Mouse (Mus musculus) lung, postnatal 0 days (tissue): ENCODE data around the gene Pak4. TPM values are rescaled to one million over a fixed set of nuclear protein-coding genes. Genes with fewer than 3 reads are reported as not detected.

Source experiments
- ATAC-seq: fragments of 200-750 bp; cut with Nextera tagmentation; 2 replicates; pipeline ENCODE4 v1.8.0; 2017; ENCODE audit warnings: moderate library complexity
- DNase-seq: peaks from one replicate; pipeline ENCODE4 v3.0.0-alpha.2; 2016; ENCODE audit warnings: low spot score
- H3K27ac ChIP-seq: fragments of 300-500 bp; sonication (generic); 2 replicates; pipeline ENCODE4 v1.5.1; 2014; ENCODE audit warnings: antibody characterized with exemption, mild to moderate bottlenecking, low read length, mixed read lengths
- H3K27me3 ChIP-seq: fragments of 300-500 bp; sonication (generic); replicated peaks from 2 replicates; pipeline ENCODE4 v1.6.1; 2014; ENCODE audit warnings: low read length, mixed read lengths; ENCODE audit not compliant: insufficient read depth
- H3K36me3 ChIP-seq: fragments of 300-500 bp; sonication (generic); 2 replicates; pipeline ENCODE4 v1.6.1; 2014; ENCODE audit warnings: low read length, mixed read lengths; ENCODE audit not compliant: insufficient read depth
- H3K4me1 ChIP-seq: fragments of 300-500 bp; sonication (generic); 2 replicates; pipeline ENCODE4 v1.6.1; 2014; ENCODE audit warnings: antibody characterized with exemption, low read depth, low read length, mixed read lengths; ENCODE audit not compliant: insufficient read depth
- H3K4me2 ChIP-seq: fragments of 300-500 bp; sonication (generic); replicated peaks from 2 replicates; pipeline ENCODE4 v1.6.1; 2014; ENCODE audit warnings: low read depth, mild to moderate bottlenecking, low read length, moderate library complexity, mixed read lengths
- H3K4me3 ChIP-seq: fragments of 300-500 bp; sonication (generic); 2 replicates; pipeline ENCODE4 v1.5.1; 2014; ENCODE audit warnings: low read depth, low read length
- H3K9ac ChIP-seq: fragments of 300-500 bp; sonication (generic); replicated peaks from 2 replicates; pipeline ENCODE4 v1.6.1; 2014; ENCODE audit warnings: low read depth, mild to moderate bottlenecking
- H3K9me3 ChIP-seq: fragments of 300-500 bp; sonication (generic); 2 replicates; pipeline ENCODE4 v1.6.1; 2016; ENCODE audit warnings: low read length, mixed read lengths
- CTCF ChIP-seq: IDR thresholded peaks from 2 replicates; pipeline ENCODE4 v1.5.1; 2016; ENCODE audit warnings: antibody characterized with exemption, mild to moderate bottlenecking
- EP300 ChIP-seq: IDR thresholded peaks from 2 replicates; pipeline ENCODE4 v1.6.1; 2016; ENCODE audit warnings: antibody characterized with exemption, mild to moderate bottlenecking, control low read depth
- WGBS: fragments of 180-500 bp; shearing (Covaris S2); extraction: QIAGEN DNeasy Blood & Tissue Kit; methylation state at CpG from one replicate; pipeline ENCODE4 v1.1.7; 2014; 5-methylcytosine and 5-hydroxymethylcytosine counted together
- polyA plus RNA-seq: library from polyadenylated mRNA; unstranded; fragments of >200 nt; fragmentation: Nextera tagmentation; extraction: Ambion mirVana; gene quantifications from 2 replicates; pipeline ENCODE4 v1.2.1, GENCODE M21; 2015

The Pak4 gene
- polyA plus RNA-seq, 1 experiment from 2014 or later: 36.3 TPM

DNA sequence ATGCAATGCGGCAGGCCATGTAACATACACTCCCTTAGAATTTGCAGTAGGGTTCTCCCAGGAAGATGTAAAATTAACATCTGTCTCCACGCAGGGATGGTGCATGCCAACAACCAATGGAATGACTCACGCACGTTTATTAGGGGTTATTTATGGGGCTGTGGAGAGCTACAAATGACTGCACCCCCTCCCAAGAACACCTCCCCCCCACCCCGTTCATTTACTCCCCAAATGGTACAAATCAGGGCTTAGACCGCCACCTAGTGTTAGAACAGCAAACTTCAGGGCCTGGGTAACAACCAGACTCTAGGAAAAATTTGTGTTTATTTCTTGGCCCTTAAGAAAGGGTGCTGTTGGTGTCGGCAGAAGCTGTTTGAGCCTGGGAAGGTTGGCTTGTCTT is 3.7 kb upstream of the Pak4 start:
- DNase-seq: peak; percentile 55
- H3K9me3 ChIP-seq: no peaks in the 10 kb centered on the region
- H3K4me2 ChIP-seq: no peak overlapping the region
- H3K4me1 ChIP-seq: no peaks in the 10 kb centered on the region
- WGBS: 20% methylated on average over 7 of the region's 7 CpGs
- H3K36me3 ChIP-seq: no peaks in the 10 kb centered on the region
- H3K4me3 ChIP-seq: no peak overlapping the region
- no peak for ATAC-seq
- no peak overlapping the region for H3K27ac ChIP-seq
- no peak overlapping the region for H3K9ac ChIP-seq
- H3K27me3 ChIP-seq: no peaks in the 10 kb centered on the region
- TF ChIP-seq CTCF (peak; percentile 83), EP300 (no peak)

DNA sequence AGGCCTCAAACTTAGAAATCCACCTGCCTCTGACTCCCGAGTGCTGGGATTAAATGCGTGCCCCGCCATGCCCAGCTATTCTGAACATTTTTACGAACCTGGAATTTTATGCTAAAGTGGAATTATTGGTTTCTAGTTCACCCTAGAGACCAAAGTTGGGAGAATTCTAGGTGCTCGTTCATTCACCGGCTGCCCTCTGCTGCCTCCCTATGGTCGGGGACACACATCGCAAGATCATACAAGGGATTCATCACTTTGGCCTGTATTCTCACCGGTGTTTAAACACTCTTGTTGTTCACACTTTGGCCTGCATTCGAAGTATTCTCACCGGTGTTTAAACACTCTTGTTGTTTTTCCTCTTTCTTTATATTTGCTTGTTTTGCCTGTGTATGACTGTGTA is 3.0 kb upstream of the Pak4 start:
- Histone ChIP-seq H3K4me1 (peaks cover 5% of the 10 kb centered on the region; the same call in 1 of the 2 replicates), H3K9ac (no peak overlapping the region), H3K4me2 (no peak overlapping the region), H3K36me3 (no peaks in the 10 kb centered on the region), H3K27me3 (no peaks in the 10 kb centered on the region), H3K9me3 (no peaks in the 10 kb centered on the region), H3K27ac (no peak overlapping the region), H3K4me3 (no peak overlapping the region)
- ATAC-seq: no peak
- WGBS: 6% methylated on average over 11 of the region's 11 CpGs
- TF ChIP-seq EP300 (no peak), CTCF (peak; percentile 95)
- peak; percentile 83 for DNase-seq

DNA sequence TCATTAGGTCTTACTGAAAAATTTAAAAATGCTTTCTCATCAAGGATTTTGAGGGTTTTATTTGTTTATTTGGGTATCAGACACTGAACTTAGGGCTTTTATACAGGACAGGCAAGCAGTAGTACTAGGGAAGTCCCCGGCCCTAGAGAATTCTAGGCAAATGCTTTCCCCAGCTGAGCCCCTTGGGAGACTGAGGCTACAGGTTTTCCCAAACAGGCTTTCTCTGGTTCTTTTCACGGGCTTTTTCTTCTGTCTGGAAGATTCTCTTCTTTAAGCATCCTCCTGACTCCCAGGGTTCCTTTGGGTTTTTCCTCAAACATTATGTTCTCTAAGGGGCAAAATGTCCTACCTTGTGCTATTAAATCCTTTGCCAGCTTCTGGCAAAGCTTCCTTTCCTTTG is 966 bp upstream of the Pak4 start:
- Histone ChIP-seq H3K36me3 (no peaks in the 10 kb centered on the region), H3K27ac (no peak overlapping the region), H3K4me2 (no peak overlapping the region), H3K4me3 (no peak overlapping the region), H3K9ac (no peak overlapping the region), H3K4me1 (peaks cover 9% of the 10 kb centered on the region; the same call in 1 of the 2 replicates), H3K9me3 (no peaks in the 10 kb centered on the region), H3K27me3 (no peaks in the 10 kb centered on the region)
- ATAC-seq (no peak), DNase-seq (no peak)
- 72% methylated on average over 2 of the region's 2 CpGs for WGBS
- TF ChIP-seq CTCF (no peak), EP300 (no peak)

DNA sequence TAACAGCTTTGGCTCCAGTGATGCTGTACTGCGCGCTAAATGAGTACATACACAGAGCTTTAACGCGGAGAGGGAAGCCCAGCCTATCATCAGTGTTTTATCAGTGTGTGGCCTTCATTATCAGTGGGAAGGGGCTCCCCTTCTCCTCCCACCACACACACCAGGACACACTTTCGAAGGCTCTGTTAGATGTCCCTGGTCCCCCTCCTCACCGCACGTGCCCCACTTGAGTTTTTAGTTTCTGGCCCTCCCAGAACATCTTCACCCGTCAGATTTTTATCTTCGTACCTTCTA is 761 bp downstream of the Pak4 start:
- Histone ChIP-seq H3K36me3 (no peaks in the 10 kb centered on the region), H3K9ac (peak overlapping the region; percentile 44), H3K4me1 (peaks cover 23% of the 10 kb centered on the region), H3K27me3 (no peaks in the 10 kb centered on the region), H3K27ac (peak overlapping the region; percentile 88), H3K4me3 (peak overlapping the region; percentile 73), H3K4me2 (peak overlapping the region; percentile 77), H3K9me3 (no peaks in the 10 kb centered on the region)
- DNase-seq (no peak), ATAC-seq (no peak)
- no peak for TF ChIP-seq EP300
- no peak for TF ChIP-seq CTCF
- 2% methylated on average over 9 of the region's 9 CpGs for WGBS

- H3K27me3 ChIP-seq: no peaks in the 10 kb centered on the region
- 21% methylated on average over 20 of the region's 20 CpGs for WGBS
- H3K27ac ChIP-seq: peak overlapping the region; percentile 88
- peak overlapping the region; percentile 44; the same call in 1 of the 2 replicates for H3K9ac ChIP-seq
- TF ChIP-seq EP300 (peak; percentile 93), CTCF (no peak)
- peak overlapping the region; percentile 77 for H3K4me2 ChIP-seq
- DNase-seq: peak; percentile 93
- peak overlapping the region; percentile 73 for H3K4me3 ChIP-seq
- H3K36me3 ChIP-seq: no peaks in the 10 kb centered on the region
- ATAC-seq: peak; percentile 85
- peaks cover 27% of the 10 kb centered on the region for H3K4me1 ChIP-seq
- no peaks in the 10 kb centered on the region for H3K9me3 ChIP-seq
Measured at GRCm38 (mm10) chr7:28596436-28597276, 1.3 kb downstream of the Pak4 start.

DNA sequence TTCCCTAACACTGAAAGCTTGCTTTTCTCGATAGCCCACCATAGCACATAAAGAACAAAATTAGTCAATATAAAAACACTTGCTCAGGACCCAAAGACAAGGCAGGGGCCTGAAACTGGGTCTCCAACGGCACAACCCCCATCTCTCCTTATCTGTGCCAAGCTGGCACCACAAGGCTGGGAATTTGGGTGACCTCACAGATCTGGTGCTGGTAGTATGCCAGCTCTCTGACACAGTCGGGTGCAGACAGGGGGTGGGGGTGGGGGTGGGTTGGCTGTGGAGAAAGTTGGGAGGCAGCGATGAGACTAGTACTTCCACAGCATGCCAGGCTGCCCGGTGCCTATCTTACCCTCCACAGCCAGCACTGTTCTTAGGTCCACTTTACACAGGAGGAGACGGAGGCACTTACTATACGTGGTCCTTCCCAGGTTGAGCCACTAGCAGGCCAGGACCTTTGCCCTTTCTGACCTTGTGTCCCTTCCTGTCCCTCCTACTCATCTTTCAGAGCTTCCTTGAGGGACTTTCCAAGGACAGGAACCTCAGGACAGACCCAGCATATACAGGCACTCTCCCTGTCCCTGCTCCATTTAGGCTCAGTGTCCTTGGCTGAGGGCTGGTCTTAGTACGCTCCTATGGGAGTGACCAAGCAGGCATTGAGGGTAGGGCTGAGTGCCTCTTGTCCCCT is 2.1 kb downstream of the Pak4 start:
- Histone ChIP-seq H3K9me3 (no peaks in the 10 kb centered on the region), H3K27ac (peak overlapping the region; percentile 88), H3K36me3 (no peaks in the 10 kb centered on the region), H3K4me1 (peaks cover 27% of the 10 kb centered on the region), H3K4me2 (peak overlapping the region; percentile 77), H3K4me3 (no peak overlapping the region), H3K27me3 (no peaks in the 10 kb centered on the region), H3K9ac (no peak overlapping the region)
- TF ChIP-seq CTCF (no peak), EP300 (no peak)
- peak; percentile 34 for ATAC-seq
- WGBS: 56% methylated on average over 7 of the region's 8 CpGs
- DNase-seq: peak; percentile 27
